12 mouse cellular contexts compared by ENCODE assay signal in genomic region chr8:91507681-91508097, GRCm38 (mm10).
DNase-seq lines count a peak whose midpoint lies in the region; ATAC-seq lines count a peak whose summit lies in the region.
"Had no signal": no experiment of that assay in that cellular context is flagged by ENCODE, and none has a peak within 500 bp of the region (broad histone marks: within the 10 kb centered on the region; RNA-seq: fewer than 3 reads in every experiment).

No protein-coding gene starts in this region.

- H3K36me3 ChIP-seq in hindbrain, embryonic 10.5 days, result no peaks in the 10 kb centered on the region
- no peaks in the 10 kb centered on the region for H3K36me3 ChIP-seq in hindbrain, embryonic 11.5 days (ENCODE audit: control insufficient read depth, insufficient read depth, low read length)
- H3K36me3 ChIP-seq: limb, embryonic 13.5 days; lung, embryonic 15.5 days had no signal

- H3K9ac ChIP-seq in hindbrain, embryonic 11.5 days (ENCODE audit: low read depth, low read length), result no peak overlapping the region
- H3K9ac ChIP-seq: limb, embryonic 13.5 days; lung, embryonic 15.5 days had no signal

- DNase-seq in adrenal gland, adult 8-10 months, result peak; percentile 40
- DNase-seq in adrenal gland, postnatal 4 days (ENCODE audit: low spot score in 2 of 2), result no peak
- no peak for DNase-seq in hindbrain, embryonic 10.5 days (ENCODE audit: low spot score)
- no peak for DNase-seq in hindbrain, embryonic 11.5 days (ENCODE audit: low spot score)
- peak; percentile 19 for DNase-seq in CD4-positive, CD25-positive, alpha-beta regulatory T cell, adult 2 months (ENCODE audit: low read depth, low spot score)
- DNase-seq in urinary bladder, postnatal 4 days (ENCODE audit: low spot score in 2 of 2), result no peak
- no peak for DNase-seq in embryo, embryonic 10.5 days (ENCODE audit: low spot score)
- DNase-seq: kidney, adult 18-20 months; layer of hippocampus, adult 9-11 months had no signal

- H3K4me3 ChIP-seq in hindbrain, embryonic 10.5 days, result no peak overlapping the region
- no peak overlapping the region for H3K4me3 ChIP-seq in hindbrain, embryonic 11.5 days (ENCODE audit: low read depth, low read length)
- H3K4me3 ChIP-seq: limb, embryonic 13.5 days; lung, embryonic 15.5 days had no signal

- H3K4me2 ChIP-seq in hindbrain, embryonic 11.5 days (replicated peaks; ENCODE audit: low read depth, low read length), result no peak overlapping the region
- H3K4me2 ChIP-seq: limb, embryonic 13.5 days; lung, embryonic 15.5 days had no signal

- ATAC-seq in hindbrain, embryonic 11.5 days (ENCODE audit: low FRiP score), result no peak
- peak; percentile 57 to 59; a peak in 3 of 4 replicates for ATAC-seq in hematopoietic stem cell, adult 5-6 weeks (replicated peaks in 1 of 2; ENCODE audit: insufficient read depth in 1 of 2, low FRiP score in 2 of 2, low TSS enrichment in 1 of 2, low read depth in 1 of 2, poor library complexity in 2 of 2, severe bottlenecking in 2 of 2)

- no peaks in the 10 kb centered on the region for H3K9me3 ChIP-seq in hindbrain, embryonic 10.5 days
- no peaks in the 10 kb centered on the region for H3K9me3 ChIP-seq in hindbrain, embryonic 11.5 days (ENCODE audit: control insufficient read depth, low read length)
- H3K9me3 ChIP-seq: limb, embryonic 13.5 days; lung, embryonic 15.5 days had no signal

- H3K27ac ChIP-seq in hindbrain, embryonic 10.5 days, result peak overlapping the region; percentile 79
- no peak overlapping the region for H3K27ac ChIP-seq in hindbrain, embryonic 11.5 days (ENCODE audit: low read depth, low read length)
- H3K27ac ChIP-seq: limb, embryonic 13.5 days; lung, embryonic 15.5 days had no signal

- peaks cover 96% of the 10 kb centered on the region for H3K4me1 ChIP-seq in hindbrain, embryonic 10.5 days (replicated peaks)
- peaks cover 15% of the 10 kb centered on the region for H3K4me1 ChIP-seq in hindbrain, embryonic 11.5 days (replicated peaks; ENCODE audit: control insufficient read depth, insufficient read depth, low read length)

- WGBS in hindbrain, embryonic 10.5 days, result 79% methylated on average over 7 of the region's 7 CpGs
- 80% methylated on average over 7 of the region's 7 CpGs for WGBS in hindbrain, embryonic 11.5 days

- peaks cover 89% of the 10 kb centered on the region for H3K27me3 ChIP-seq in hindbrain, embryonic 10.5 days (ENCODE audit: insufficient read depth, poor library complexity, severe bottlenecking)
- peaks cover 39% of the 10 kb centered on the region for H3K27me3 ChIP-seq in hindbrain, embryonic 11.5 days (ENCODE audit: control insufficient read depth, insufficient read depth, low read length)
- H3K27me3 ChIP-seq: limb, embryonic 13.5 days; lung, embryonic 15.5 days had no signal

Comparison
In these comparisons a context has a peak if more than half of its experiments do, and no peak if none do; other contexts are left out.
1. DNase-seq: peak in adrenal gland, adult 8-10 months (single experiment) and CD4-positive, CD25-positive, alpha-beta regulatory T cell, adult 2 months (single experiment); none in adrenal gland, postnatal 4 days (0 of 2), hindbrain, embryonic 10.5 days (single experiment), hindbrain, embryonic 11.5 days (single experiment), urinary bladder, postnatal 4 days (0 of 2) and embryo, embryonic 10.5 days (single experiment).